Mouse (Mus musculus): ENCODE measurements around the gene Tlx2. TPM values are rescaled to one million over a fixed set of nuclear protein-coding genes. Genes with fewer than 3 reads are reported as not detected.

The Tlx2 gene
- polyA plus RNA-seq, 2 experiments from 2014 or later: not detected

- ATAC-seq: no peak
Measured at GRCm38 (mm10) chr6:83020836-83021593, 49.1 kb downstream of the Tlx2 start.

DNA sequence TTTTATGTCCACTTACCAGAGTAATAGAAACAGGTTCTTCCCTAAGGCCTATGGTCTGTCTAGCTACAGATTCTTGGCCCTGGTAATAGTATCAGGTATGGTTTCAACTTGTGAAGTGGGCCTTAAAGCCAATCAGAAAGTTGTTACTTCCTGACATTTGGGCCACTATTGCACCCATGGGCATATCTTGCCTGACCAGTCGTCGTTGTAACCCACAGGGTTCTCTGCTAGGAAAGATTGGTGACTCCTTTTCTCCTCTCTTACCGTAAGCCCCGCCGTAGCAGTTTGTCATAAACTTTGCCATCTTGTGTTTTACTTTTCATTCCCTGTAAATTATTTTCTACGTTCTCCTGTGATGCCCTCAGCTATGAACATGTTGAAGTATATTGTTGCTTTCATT is 50.0 kb downstream of the Tlx2 start:
- no peak for ATAC-seq

- no peak for ATAC-seq
Measured at GRCm38 (mm10) chr6:83019044-83019443, 51.0 kb downstream of the Tlx2 start.

Other genes with a start within 250 kb of the Tlx2 start
- gene Sema4f, start 130.5 kb downstream of the Tlx2 start, polyA plus RNA-seq (2017; shearing (Covaris generic)): 1 to 10 TPM; 2.7 to 3.8 TPM
- gene M1ap, start 123.4 kb downstream of the Tlx2 start, polyA plus RNA-seq (2017; shearing (Covaris generic)): 1 to 10 TPM in 1 of 2 experiments, under 1 TPM in 1; 0.74 to 1.4 TPM
- gene Dok1, start 36.8 kb downstream of the Tlx2 start, polyA plus RNA-seq (2017; shearing (Covaris generic)): 10 to 100 TPM; 26.3 to 47.2 TPM
- under 1 TPM in 1 of 2 experiments, not detected in 1; 0.26 TPM for gene Loxl3, start 36.1 kb downstream of the Tlx2 start, polyA plus RNA-seq (2017; shearing (Covaris generic))
- gene Aup1, start 15.8 kb downstream of the Tlx2 start, polyA plus RNA-seq (2017; shearing (Covaris generic)): 100 to 1,000 TPM; 432 to 455 TPM
- gene Htra2, start 15.0 kb downstream of the Tlx2 start, polyA plus RNA-seq (2017; shearing (Covaris generic)): 10 to 100 TPM; 19.0 to 22.2 TPM
- 1 to 10 TPM; 1.5 to 1.6 TPM for gene Dqx1, start 12.4 kb downstream of the Tlx2 start, polyA plus RNA-seq (2017; shearing (Covaris generic))
- gene Pcgf1, start 7.6 kb upstream of the Tlx2 start, polyA plus RNA-seq (2017; shearing (Covaris generic)): 10 to 100 TPM; 31.2 to 35.9 TPM
- not detected for gene Lbx2, start 16.1 kb upstream of the Tlx2 start, polyA plus RNA-seq (2017; shearing (Covaris generic))
- not detected for gene Ccdc142, start 31.3 kb upstream of the Tlx2 start, polyA plus RNA-seq (2017; shearing (Covaris generic))
- 1 to 10 TPM in 1 of 2 experiments, under 1 TPM in 1; 0.52 to 1.0 TPM for gene Gm42688, start 31.3 kb upstream of the Tlx2 start, polyA plus RNA-seq (2017; shearing (Covaris generic))
- gene Mrpl53, start 38.7 kb upstream of the Tlx2 start, polyA plus RNA-seq (2017; shearing (Covaris generic)): 10 to 100 TPM; 63.9 to 66.3 TPM
- gene Mogs, start 45.2 kb upstream of the Tlx2 start, polyA plus RNA-seq (2017; shearing (Covaris generic)): 10 to 100 TPM in 1 of 2 experiments, 1 to 10 TPM in 1; 8.7 to 12.5 TPM
- 10 to 100 TPM; 21.2 to 31.7 TPM for gene Wbp1, start 51.3 kb upstream of the Tlx2 start, polyA plus RNA-seq (2017; shearing (Covaris generic))
- gene Ino80b, start 55.1 kb upstream of the Tlx2 start, polyA plus RNA-seq (2017; shearing (Covaris generic)): 1 to 10 TPM; 1.3 to 2.4 TPM
- gene Rtkn, start 65.2 kb upstream of the Tlx2 start, polyA plus RNA-seq (2017; shearing (Covaris generic)): not detected
- gene Wdr54, start 86.1 kb upstream of the Tlx2 start, polyA plus RNA-seq (2017; shearing (Covaris generic)): under 1 TPM in 1 of 2 experiments, not detected in 1; 0.73 TPM
- gene 1700003E16Rik, start 86.1 kb upstream of the Tlx2 start, polyA plus RNA-seq (2017; shearing (Covaris generic)): not detected
- 10 to 100 TPM; 12.7 to 24.6 TPM for gene Dctn1, start 95.6 kb upstream of the Tlx2 start, polyA plus RNA-seq (2017; shearing (Covaris generic))
- gene Slc4a5, start 149.5 kb upstream of the Tlx2 start, polyA plus RNA-seq (2017; shearing (Covaris generic)): under 1 TPM; 0.48 to 0.76 TPM